Mouse (Mus musculus): ENCODE results near the gene Gm43064.
"Not testable (repeated sequence)": the region's sequence is repeated elsewhere in the genome, so short reads cannot be mapped to it uniquely, and the experiment has no call there.

Gm43064 gene

DNA sequence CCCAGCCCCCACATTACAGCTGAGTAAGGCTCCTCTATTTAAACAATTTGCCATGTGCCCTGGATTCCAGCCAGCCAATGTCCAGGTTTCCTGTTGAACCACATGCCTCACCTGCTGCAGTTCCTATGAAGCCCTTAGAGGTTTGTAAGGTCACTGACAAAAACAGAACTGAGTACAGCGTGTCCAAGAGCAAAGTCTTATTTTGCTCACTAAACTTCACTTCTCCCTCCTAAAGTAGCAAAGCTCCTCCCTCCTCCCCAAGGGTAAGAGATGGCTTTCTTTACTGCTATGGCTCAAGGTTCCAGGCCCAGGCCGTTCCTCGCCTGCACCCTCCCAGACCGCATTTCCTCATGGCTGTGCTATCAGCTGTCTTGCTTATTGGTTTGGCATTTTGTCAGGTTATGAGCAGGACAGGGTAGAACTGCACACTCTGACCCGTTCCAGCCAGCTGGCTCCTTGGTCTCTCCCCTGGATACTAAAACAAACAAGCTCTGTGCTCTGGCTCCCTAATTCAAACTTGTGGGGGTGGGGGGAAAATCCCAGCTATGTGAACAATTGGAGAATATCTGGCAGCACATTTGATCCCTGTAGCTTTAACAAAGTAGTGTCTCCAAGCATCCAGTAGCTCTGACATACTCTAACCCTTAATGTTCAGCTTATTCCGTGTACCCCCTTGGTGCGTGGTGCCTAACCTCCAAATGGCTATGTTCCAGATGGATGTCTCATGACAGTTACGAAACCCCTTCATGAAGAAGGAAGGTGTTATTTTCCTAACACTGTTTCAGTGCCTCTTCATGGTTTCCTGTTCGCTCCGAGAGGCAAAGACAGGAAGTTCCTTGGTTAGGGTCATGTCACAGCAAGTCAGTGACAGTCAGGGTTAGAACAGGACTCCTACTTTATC is 7.5 kb upstream of the Gm43064 start:
- DNase-seq (ENCODE audit: low spot score), result peak; percentile 36

DNA sequence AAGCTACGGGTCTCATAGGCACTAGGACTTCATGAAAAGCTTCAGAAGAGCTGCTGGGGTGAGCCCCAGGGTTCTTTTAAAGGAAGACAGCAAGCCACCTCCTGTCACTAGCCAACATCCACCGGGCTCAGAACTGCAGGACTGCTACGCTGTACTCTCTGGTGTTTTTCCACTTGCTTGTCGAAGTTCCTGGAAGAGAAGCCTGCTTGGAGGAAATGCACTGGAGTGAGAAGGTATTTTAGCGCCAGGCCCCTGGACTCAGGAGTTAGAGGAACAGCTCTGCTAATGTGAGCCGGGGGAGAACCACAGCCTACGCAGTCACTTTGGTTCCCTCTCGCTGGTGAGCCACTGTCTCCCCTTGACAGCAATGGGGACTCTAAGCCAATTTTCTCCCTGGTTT is 6.5 kb upstream of the Gm43064 start:
- DNase-seq (ENCODE audit: low spot score), result no peak

DNA sequence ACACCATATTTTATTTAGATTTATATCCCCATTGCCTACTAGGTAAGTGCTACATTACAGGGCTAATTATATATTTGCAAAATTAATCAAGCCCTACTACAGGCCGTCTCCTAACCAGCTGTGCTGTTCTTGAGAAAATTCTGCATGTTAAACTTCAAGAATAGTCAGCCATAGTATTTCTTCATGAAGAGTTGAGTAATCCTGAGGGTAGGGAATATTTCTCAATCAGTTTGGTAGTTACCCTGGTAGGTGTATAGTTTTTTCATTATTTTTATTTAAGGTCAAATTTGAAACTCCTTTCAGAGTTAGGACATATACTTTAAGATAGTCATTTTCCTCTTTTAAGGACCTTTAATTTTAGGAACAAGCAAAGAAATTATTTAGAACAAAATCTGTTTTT is 3.7 kb upstream of the Gm43064 start:
- DNase-seq (ENCODE audit: low spot score), result no peak

DNA sequence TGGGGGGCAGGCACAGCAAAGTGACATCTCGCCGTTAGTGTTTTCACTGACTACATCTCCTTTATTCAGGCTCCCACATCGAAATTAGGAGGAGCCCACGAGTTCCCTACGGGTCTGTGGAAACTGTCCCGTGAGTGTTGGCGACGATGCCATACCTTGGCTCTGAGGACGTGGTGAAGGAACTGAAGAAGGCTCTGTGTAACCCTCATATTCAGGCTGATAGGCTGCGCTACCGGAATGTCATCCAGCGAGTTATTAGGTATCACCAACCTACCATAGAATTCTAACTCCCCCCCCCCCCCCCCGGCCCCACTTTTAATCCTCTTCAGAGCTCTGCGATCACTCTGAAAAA is 402 bp downstream of the Gm43064 start:
- no peak for DNase-seq (ENCODE audit: low spot score)

DNA sequence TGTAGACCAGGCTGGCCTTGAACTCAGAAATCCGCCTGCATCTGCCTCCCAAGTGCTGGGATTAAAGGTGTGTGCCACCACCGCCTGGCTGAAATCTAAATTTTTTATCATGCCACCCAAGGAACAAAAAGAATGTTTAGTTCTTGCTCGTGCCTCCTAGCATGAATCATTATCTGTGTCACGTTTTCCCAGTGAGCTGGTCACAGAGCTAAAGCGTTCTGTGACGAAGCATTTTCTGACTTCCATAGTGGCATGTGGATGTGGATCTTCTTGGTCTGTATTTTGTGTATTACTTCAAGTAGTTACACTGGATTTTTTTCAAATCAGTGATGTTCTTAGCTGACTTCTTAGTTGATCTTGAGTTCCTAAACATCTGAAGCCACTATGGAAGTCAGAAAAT is 1.6 kb downstream of the Gm43064 start:
- no peak for DNase-seq (ENCODE audit: low spot score)

DNA sequence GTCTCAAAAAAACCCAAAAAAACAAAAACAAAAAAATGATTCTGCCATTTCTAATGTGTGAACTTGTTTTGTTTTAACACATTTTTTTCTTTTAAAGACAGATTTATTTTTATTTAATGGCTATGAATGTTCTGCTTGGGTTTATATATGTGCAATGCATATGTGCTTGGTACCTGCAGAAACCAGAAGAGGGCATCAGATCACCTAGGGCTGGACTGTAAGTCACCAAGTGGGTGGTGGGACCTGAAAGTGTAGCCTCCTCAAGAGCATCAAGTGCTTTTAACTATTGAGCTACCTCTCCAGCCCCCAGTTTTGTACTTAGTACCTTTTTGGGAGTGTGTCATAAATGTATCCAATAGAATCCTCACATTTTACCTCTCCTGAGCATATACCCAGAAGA is 18.2 kb downstream of the Gm43064 start:
- no peak for DNase-seq (ENCODE audit: low spot score)

DNA sequence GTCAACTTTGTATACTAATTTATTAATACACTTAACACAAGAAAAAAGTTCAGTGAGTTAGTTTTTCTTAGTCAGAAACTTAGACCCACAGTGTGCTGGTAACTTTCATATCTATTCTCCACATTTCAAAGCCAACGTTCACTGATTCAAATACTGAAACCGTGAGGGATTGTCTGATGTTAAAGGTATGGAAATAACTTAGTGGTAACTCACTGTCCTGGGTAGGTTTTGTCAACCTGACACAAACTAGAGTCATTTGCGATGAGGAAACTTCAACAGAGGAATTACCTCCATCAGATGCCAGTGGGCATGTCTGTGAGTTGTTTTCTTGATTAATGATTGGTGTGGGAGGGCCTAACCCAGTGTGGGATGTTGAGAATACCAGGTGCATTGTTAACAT is 19.7 kb downstream of the Gm43064 start:
- no peak for DNase-seq (ENCODE audit: low spot score)

DNA sequence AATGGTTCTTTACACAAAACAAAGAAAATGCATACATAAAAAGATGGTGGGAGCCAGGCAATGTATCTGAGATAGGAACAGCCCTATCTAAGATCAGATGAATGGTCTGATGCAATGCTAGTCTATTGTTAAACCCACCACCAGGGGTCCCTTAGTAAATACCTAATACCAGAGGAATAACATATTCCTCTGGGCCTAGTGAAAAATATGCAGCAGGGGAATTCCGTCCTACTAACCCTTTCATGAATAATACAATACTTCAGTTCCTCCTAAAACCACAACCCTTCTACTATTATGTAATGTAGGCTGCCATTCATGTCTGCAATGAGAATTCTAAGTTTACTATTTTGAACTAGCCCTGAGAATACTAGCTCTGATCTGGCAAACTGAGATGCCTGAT is 21.3 kb downstream of the Gm43064 start:
- DNase-seq (ENCODE audit: low spot score), result not testable (repeated sequence)

DNA sequence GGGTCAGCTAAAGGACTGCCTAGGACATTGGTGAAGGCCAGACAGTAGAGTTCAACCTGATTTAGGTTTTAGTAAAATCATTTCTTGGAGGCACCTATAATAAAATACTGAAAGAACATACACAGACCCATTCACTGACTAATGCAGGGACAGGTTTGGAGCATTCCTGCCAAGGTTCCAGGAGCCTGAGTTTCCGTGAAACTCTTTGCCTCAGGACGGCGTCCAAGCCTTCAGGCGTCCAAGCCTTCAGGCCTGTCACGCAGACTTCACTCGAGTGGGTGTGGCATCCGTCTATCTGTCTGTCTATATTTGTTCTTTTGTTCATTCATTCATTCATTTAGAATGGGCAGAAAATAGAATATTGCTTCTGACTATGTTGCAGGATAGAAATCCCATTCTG is 21.8 kb downstream of the Gm43064 start:
- no peak for DNase-seq (ENCODE audit: low spot score)

DNA sequence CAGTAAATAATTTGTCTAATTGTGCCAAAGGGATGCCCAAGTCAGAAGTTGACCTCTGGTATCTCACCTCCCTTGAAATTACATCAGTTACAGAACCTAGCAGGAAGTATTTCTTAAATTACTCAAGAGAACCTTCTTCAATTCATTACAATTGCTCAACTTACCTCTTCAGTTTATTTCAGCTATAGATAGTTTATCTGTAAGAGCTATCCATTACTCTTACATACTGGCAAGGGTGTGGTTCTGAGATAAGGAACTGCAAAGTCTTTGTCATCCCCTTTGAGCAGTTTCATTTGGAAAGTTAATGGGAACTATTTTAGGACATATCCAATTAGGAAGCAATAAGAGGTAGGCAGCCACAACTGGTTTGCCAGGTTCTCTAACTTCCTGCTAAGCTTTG is 23.1 kb downstream of the Gm43064 start, which contains the start of gene Bcl2l15:
Bcl2l15 (plus strand) TSS at position 176 of the 400 bp plus-strand sequence.
- no peak for DNase-seq (ENCODE audit: low spot score)

DNA sequence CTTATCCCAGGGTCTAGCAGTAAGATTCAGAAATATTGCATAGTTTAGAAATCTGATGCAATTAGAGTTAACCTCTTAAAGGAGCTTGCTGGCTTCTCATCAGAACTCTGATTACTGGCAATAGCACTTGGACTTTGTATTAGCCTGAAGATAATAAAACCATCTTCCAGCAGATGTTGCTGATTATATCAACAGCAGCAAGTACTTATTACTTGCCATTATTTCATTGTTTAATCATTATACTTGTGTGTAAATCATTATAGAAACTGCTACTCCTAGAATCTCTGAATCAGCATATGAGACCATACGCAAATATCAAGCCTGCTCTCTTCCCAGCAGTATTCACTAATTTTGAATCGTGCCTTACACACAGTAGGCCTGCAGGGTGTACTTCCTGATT is 24.6 kb downstream of the Gm43064 start:
- DNase-seq (ENCODE audit: low spot score), result no peak

DNA sequence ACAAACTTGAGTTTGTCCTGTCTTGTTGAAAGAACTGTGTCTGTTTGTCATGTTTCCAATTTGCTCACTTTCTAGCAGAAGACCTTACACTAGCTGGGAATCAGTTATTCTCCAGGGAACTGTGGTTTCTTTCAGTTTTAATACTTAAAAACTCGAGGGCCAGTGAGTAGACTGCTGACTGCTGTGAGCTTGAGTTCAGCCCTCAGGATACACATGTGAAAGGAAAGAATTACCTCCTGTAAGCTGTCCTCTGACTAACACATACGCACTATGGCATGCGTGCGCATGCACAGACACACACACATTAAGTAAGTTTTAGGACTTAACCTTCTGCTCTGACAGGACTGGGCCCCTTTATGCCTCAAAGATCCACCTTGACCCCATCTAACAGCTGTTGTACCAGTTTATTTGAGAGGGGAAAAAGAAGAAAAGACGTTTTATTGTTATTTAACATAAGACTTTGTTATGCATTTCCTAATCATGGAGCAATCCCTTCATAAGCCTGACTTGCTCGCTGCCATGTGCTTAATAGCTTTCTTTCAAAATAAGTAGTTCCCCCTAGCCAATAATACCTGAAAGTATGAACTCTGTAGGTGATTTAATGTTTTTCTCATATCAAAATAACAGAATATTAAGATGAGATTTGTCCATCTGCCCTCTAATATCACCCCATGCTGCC is 26.0 kb downstream of the Gm43064 start:
- DNase-seq (ENCODE audit: low spot score), result no peak

DNA sequence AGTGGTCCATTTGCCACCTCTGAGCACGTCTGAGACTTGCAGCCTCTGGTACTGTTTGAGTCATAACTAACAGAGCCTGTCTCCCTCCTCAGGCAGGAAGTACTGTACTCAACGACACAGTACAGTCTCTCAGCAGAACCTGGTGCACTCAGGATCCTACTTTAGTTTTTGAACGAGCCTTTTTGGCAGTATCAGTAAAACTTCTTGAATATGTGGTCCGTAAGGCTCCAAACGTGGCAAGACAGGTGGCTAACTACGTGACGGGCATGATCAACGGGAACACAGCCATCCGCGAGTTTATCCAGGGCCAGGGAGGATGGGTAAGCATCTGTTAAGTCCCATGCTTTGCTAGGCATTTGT is 26.6 kb downstream of the Gm43064 start:
- no peak for DNase-seq (ENCODE audit: low spot score)

DNA sequence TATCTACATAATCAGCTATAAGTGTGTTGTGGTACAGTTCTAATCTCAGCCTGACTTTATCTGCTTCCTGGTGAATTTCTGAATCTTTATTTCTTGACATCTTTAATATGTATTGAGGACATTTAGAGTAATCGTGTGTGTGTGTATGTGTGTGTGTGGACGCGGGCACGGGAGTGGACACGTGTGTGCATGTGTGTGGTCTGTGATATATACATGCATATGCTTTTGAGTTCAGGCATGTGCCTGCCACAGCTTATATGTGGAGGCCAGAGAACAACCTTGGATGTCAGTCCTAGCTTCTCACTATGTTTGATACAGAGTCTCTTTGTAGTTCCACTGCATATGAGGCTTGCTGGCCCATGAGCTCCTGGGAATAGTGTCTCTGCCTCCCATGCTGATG is 27.1 kb downstream of the Gm43064 start:
- no peak for DNase-seq (ENCODE audit: low spot score)

DNA sequence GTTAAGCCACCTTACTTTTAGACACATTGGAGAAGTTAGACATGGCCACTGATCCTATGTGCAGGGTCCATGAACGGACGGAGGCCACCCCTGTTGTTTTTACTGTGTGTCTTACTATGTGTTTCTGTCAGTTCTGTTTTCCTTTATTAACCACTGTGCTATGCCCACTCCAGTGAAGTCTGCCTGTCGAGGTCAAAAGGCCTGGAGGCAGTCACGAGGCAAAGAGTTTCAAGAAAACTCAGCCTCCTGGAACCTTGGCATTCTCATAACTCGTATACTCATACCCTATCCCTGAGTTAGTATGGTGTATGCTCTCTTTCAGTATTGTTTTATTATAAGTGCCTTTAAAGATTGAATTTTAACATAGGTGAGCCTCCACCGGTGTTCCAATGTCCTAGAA is 30.3 kb downstream of the Gm43064 start:
- DNase-seq (ENCODE audit: low spot score), result no peak

DNA sequence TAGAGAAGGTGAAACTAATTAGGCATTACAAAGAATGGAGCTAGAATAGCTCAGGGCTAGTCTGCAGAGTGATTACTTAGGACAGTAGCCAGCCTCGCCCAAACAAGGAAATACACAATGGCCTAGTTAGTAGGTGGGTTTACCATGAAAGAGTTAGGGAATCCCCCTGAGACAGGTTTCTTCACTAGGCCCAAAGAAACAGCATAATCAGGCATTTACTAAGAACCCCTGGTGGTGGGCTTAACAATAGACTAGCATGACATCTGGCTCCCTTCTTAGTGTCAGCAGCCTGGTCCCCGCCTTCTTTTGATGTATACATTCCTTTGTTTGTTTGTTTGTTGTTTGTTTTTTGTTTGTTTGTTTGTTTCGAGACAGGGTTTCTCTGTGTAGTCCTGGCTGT is 30.8 kb downstream of the Gm43064 start:
- not testable (repeated sequence) for DNase-seq (ENCODE audit: low spot score)

DNA sequence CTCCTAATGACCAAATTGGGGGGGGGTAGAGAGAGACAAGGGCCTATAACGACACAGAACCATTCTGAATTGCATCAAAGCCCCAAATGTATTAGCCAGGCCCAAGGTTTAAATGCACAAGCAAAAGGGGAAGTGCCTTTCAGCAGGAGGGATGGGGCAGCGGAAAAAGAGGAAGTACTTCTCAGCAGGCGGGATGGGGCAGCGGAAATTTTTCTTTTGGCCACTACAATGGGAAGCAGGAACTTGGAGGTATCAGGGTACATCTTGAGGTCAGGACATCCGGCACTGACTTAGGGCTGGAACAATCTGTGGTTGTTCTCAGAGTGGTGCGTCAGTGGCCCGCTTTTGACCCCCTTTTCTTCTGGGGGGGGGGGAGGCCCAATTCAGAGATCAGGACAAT is 31.6 kb downstream of the Gm43064 start:
- not testable (repeated sequence) for DNase-seq (ENCODE audit: low spot score)

DNA sequence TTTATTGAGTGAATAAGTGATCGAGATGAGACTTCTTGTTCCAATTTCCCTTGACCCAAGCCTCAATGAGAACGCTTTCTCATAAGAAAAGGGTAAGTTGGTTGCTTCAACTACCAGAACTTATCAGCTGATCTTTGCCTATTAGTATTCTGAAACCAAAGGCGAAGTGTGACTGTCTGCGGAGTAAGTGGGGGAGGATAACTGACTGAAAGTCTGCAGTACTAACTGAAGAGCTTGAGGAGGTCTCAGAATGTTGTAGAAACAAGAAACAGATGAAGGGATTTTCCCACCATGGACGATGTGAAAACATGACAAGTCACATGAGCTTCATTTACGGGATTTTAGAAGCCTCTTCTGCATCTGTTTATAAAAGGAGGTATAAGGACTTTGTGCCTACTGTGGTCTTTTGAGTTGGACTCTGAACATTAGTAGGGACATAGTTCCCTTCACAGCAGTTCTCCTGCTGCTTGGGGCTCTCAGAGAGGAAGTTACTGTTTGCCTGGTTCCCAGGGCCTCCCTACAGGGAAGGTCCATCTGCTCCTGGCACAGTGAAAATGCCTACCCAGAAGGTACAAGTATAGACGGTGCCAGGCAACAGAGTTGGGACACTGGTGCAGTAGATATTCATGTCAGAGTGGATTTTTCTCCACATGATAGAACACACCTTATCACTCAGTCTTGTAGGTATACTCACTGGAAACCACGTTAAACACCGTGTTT is 41.4 kb downstream of the Gm43064 start:
- no peak for DNase-seq (ENCODE audit: low spot score)

DNA sequence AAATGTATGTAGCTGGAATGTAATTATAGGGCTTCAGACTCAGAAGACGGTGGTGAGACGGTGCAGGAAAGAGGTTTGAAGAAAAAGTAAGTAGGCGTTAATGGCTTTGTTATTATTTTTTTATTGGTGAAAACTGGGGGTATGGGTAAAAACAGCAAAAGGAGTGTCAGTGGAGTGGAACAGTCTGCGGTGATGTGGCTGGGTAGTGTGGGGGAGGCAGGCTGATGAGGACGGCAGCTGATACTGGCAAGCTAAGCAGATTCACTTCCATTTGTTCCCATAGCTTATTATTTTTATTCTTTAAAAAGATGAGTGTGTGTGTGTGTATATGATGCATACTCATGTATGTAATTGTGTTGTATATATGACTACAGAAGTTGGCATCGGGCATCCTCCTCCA is 42.1 kb downstream of the Gm43064 start:
- no peak for DNase-seq (ENCODE audit: low spot score)

DNA sequence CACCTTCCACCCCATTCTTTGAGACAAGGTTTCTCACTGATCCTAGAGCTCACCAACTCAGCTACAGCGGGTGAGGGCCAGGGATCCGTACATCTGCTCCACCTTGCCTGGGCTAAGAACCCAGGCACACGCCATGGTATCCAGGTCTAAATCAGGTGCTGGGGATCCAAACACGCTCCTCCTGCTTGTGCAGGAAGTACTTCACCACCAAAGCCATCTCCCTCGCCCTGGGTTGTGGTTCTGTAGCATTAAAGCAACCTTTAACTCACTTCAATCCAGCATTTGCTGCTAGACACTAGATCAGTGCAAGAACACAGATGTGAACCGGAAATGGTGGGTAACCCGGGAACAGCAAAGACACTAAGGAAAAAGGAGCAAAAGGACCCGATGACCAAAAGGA is 42.5 kb downstream of the Gm43064 start:
- DNase-seq (ENCODE audit: low spot score), result no peak

DNA sequence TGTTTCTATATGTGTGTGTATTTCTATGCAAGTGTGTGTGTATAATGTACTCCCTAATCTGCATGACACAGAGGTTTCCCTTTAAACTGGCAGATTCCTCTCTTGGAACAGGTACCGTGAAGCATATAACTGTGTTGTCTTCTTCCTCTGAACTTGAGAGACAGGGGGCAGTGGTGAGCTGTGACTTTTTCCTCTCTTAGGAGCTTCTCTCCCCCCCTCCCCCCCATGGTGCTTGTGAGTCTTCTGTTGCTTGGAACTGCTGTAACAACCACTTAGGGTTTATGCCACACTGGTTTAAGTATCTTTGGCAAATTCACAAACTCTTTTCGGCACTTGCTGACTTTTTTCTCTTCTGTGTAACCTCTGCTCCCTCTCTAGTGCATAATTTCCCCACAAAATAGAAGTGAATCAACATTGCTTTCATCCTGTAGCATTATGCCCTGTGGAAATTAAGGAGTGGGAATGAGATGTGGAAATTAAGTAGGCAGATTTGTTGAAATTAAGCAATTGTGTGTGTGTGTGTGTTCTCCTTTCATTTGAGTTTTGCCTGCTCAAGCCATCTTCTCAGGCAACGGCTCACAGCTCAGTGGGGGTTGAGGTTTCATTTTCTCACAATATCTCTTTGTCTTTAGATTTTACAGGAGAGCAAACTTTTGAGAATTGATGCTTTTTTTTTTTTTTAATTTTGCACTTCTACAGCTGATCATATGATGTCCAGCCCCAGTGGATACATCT is 43.4 kb downstream of the Gm43064 start:
- no peak for DNase-seq (ENCODE audit: low spot score)

DNA sequence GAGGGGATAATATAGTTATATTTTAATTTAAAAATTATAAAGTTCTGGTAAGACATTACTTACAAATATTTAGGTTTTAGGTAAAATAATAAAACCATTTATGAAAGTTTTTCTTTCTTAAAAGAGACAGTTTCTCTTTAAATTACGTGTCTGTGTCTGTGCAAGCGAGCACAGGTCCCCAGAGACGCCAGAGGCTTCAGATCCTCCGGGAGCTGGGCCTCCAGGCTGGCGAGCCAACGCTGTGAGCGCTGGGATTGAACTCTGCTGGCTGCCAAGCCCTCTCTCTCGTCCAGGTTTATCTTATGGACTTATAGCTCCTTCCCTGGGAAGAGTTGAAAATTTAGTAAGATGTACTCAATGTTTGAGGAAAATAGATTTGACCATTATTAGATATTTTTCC is 44.4 kb downstream of the Gm43064 start:
- DNase-seq (ENCODE audit: low spot score), result no peak
